Mouse (Mus musculus): ENCODE results near the gene Fbxw11.
"Not testable (repeated sequence)": the region's sequence is repeated elsewhere in the genome, so short reads cannot be mapped to it uniquely, and the experiment has no call there.

Gene Fbxw11

DNA sequence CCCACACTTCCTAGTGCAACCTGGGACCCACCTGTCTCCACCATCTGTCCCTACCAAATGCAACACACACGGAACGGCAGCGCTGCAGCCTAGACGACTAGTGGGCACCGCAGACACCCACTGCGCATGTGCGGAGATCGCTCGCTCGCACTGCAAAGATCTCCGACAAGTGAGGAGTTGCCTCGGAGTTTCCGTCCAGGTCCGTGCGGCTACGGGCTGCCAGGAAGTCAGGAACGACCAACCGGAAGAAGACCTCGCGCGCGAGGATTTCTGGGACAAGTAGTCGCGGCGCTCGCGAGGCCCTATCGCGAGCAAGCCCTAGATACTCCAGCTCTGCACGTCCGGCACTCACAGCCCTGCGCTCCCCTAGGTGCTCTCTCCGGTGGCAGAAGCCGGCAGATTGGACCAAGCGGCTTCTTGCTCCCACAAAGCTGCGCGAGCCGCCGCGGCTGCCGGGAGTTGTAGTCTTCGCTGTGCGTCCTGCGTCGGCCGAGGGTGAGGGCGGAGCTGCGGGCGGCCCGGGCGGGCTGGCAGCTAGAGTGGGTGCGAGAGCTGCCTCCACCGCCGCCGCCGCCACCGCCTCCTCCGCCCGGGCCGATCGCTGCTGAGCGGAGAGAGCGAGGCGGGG, at the start of gene Fbxw11:
Fbxw11 (plus strand) TSS at position 476 of the 628 bp plus-strand sequence.
- in situ Hi-C loops (cut with MseI, MboI), result no loop called here

DNA sequence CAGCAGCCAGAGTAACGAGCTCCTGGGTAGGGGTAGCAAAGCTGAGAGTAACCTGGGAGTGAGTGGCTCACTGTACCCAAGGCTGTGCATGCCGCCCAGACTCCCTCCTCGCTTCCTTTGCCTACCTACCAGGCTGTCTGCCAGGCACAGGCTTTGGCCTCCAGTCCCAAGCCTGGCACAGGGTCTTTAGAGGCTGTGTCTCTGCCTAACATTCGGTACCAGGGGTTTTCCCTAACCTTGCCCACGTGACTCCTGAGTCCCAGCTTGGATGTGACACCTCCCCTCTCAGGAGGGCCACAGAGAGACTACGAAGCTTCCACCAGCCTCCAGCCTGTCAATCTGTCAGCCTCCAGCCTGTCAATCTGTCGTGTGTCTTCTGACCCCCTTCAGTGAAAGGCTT, 49.4 kb upstream of the Fbxw11 start:
- in situ Hi-C loops (cut with MseI, MboI), result loop anchor here in 1 of 2 experiments (5.0 kb wide), 1 partner anchor 71 kb away; no protein-coding TSS in a partner anchor

DNA sequence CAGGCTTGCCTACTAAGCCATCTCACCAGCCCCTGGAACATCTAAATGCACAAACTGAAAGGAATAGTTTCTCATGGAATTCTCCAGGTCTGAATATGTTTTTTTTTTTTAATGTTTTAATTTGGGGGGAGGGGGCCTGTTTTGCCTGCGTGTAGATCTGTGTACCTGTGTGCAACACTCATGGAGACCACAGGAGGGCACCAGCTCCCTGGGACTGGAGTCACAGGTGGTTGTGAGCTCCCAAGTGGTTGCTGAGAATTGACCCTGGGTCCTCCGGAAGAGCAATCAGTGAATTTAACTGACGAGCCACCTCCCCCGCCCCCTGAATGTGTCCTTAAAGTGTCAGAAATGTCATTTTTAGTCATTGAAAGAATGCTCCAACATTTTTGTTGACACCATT, 48.4 kb upstream of the Fbxw11 start:
- in situ Hi-C loops (cut with MseI, MboI), result loop anchor here in 1 of 2 experiments (5.0 kb wide), 1 partner anchor 72 kb away; no protein-coding TSS in a partner anchor

DNA sequence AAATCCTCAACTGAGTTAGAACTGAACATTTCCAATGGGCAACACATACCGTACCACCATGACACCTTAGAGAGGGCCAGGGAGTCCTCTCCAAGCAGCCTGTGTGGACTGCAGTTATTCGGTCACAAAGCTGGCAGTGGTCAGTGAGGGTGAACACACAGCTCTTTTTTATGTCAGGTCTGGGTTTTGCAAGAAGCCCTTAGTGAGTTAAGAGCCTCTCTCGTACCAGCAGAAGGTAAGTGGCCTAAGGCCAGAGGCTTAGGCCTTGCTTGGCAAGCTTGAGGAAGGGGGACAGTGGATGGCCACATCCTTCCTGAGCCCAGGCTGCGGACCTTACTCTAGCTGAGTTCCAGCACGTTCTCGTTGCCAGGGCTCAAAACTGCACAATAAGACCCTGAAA, 42.2 kb upstream of the Fbxw11 start:
- in situ Hi-C loops (cut with MseI, MboI), result no loop called here

DNA sequence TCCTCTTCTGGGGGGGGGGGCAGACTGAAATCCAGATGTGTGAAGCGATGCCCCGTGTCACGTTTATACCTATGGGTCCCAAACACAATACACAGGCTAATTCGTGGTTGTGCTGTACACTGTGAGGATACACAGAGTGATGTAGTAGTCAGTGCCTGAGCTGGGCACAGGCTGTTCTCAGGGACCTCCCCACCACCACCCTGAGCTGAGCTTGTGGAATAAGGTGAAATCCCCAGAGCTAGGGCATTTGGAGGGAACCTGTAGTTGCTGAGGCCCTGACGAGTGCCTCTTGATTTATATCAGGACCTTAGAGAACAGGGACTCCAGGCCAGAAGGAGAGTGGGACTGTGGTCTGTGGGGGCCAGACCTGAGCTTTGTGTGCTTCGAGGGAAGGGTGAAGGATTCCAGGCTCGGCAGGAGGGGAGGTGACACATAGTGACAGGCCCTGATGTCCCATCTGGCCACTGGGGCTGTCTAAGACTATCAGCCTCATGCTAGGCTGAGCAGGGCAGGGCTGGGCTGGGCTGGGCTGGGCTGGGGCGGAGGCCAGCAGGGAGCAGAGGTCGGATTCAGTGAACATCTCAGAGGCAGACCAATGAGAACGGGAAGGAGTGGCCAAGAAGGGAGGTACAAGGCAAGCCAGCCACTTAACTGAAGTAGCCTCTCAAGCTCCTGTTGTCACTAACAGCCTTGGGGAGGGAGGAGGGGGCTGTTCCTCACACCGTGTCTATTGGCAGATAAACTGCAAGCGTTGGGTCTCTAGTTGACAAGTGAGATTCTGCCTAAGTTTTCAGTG, 40.8 kb upstream of the Fbxw11 start:
- in situ Hi-C loops (cut with MseI, MboI), result no loop called here

DNA sequence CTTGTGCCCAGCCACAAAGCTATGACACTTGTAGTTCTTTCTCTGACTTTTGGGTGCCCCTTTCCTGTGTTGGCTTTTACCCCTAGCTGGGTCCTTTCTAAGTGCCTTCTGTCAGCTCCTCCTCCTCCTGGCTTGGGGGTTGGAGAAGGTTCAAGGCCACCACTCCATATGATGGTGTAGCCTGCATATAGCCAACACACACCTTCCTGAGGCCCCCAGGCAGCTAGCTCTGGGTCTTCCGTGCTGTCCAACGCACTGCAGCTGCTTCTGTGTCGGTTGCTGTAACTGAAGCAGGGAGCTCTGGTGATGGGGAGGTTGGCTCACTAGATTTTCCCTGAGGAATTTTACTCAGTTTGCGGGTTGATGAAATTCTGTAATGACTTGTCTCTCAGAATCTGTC, 37.9 kb upstream of the Fbxw11 start:
- in situ Hi-C loops (cut with MseI, MboI), result no loop called here

DNA sequence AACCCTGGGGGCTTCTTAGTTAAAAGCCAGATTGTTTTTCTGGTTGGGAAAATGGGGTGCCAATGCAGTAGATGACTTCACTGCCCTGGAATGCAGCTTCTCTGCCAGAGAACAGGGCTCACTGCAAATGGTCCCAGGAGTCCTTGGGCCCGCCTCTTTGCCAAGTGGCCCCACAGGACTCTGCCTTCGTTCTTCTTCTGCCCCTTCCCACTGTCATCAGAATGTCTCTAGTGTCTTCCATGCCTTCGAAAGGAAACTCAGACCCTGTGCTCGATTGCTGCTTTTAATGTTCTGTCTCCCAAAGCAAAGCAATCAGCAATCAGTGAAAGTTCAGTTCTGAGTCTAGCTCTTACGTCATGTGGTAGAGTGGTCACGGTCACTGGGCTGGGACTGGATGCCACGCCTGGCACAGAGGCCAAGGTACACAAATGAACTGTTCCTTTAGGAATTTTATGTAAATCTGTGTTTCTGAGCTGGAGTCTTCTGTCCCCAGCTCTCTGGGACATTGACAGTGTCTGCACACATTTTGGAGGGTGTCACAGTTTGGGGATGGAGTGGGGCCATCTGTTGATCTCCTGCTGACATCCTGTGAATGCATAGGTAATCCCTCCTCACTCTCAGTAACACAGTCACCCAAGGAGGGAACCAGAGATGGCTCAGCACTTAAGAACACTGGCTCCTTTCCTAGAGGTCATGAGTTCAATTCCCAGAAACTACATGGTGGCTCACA, 37.2 kb upstream of the Fbxw11 start:
- in situ Hi-C loops (cut with MseI, MboI), result no loop called here

DNA sequence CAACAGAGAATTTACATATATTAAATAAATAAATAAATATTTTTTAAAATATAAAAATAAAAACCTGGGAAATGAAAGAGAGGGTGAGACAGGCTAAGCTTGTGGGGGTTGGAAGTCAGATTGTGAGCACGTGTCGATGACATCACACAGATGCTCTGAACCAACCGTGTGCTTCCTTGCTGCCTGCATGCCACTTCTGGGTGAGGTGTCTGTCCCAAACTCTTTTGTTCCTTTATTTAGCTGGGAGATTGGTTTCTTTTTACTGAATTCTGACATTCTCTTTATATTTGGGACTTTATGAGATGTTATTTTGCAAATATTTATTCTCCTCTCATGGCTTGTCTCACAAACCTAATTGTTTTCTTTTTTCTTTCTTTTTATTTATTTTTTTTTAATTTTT, 36.6 kb upstream of the Fbxw11 start:
- in situ Hi-C loops (cut with MseI, MboI), result no loop called here

DNA sequence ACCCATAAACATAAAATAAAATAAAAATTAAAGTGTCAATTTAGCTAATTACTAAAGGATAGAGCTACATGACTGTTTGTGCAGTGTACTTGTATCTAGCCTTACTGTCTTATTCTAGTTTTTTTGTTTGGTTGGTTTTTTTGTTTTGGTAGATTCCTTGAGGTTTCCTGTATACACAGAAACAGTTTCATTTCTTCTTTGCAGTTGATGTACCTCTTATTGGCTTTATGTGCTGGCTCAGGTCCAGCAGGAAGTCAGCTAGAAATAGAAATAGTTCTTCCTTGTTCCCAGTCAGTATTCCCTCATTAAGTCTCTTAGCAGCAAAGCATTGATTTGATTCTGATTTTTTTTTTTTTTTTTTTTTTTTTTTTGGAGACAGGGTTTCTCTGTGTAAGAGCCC, 35.2 kb upstream of the Fbxw11 start:
- in situ Hi-C loops (cut with MseI, MboI), result no loop called here

DNA sequence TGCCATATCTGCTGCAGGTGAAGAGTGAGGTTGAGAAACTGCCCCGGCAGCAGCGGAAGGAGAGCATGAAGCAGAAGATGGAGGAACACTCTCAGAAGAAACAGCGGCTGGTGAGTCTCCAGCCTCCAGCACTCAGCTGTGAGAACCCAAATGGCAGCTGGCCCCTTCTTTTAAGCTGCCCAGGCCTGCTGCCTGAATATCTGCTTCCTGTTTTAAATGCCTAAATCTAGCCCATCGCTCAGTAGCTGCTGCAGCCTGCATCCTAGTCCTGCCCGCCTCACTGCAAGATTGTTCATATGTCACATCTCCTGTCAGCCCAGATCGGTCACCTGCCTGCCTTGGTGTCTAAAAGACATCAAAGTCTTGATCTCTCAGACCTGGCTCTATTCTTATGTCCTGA, 31.9 kb upstream of the Fbxw11 start:
- in situ Hi-C loops (cut with MseI, MboI), result no loop called here

DNA sequence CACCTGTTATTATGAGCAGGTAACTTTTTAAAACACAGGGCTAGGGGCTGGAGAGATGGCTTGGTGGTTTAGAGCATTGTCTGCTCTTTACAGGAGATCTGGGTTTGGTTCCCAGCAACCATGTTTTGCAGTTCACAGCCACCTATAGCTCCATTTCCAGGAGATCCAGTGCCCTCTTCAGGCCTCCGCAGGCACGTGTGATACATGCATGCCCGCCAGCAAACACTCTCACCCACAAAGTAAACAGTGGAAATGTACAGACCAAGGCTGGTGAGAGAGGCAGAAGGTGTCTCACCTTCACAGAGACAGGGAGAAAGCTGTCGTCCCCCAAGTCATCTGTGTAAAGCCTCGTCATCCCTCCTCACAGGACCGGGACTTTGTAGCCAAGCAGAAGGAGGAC, 30.2 kb upstream of the Fbxw11 start:
- in situ Hi-C loops (cut with MseI, MboI), result no loop called here

DNA sequence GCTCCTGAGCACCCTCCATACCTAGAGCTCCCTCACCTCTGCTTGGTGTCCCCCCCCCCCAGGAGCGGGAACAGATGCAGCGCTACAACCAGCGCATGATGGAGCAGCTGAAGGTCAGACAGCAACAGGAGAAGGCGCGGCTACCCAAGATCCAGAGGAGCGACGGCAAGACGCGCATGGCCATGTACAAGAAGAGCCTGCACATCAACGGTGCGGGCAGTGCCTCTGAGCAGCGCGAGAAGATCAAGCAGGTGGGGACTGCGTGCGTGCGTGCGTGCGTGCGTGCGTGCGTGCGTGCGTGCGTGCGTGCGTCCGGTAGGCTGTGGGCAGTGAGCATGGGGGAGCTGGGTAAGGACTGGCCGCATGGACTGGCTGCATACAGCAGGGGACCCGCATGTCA, 28.1 kb upstream of the Fbxw11 start:
- in situ Hi-C loops (cut with MseI, MboI), result no loop called here

DNA sequence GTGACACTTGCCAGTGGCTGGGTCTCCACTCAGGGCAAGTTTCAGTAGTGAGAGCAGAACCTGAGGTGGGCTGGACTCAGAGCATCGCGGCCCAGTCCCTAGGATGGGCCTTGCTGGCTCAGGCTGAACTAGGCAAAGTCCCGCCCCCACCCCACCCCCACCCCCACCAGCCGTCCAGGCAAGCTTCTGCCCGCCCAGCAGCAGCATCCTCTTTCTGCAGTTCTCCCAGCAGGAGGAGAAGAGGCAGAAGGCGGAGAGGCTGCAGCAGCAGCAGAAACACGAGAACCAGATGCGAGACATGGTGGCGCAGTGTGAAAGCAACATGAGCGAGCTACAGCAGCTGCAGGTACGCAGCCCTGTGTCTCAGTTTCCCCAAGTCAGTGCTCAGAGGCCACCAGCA, 27.0 kb upstream of the Fbxw11 start:
- in situ Hi-C loops (cut with MseI, MboI), result no loop called here

DNA sequence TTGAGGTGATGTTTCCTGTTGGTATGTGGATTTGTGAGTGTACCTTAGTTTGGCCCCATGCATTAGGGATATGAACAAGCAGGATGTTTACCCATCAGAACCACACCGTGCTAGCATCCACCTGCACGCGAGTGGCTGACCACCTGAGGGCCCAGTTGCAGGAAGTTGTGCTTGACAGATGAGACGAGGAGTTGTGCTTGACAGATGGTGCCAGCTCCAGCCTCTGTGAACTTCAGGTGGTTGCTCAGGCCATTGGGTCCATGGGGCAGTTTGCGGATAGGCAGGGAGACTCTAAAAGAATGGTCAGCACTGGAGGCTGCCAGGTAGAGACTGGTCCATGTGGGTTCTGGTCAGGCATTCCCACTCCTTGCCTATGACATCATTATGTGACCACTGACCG, 26.4 kb upstream of the Fbxw11 start:
- in situ Hi-C loops (cut with MseI, MboI), result no loop called here

DNA sequence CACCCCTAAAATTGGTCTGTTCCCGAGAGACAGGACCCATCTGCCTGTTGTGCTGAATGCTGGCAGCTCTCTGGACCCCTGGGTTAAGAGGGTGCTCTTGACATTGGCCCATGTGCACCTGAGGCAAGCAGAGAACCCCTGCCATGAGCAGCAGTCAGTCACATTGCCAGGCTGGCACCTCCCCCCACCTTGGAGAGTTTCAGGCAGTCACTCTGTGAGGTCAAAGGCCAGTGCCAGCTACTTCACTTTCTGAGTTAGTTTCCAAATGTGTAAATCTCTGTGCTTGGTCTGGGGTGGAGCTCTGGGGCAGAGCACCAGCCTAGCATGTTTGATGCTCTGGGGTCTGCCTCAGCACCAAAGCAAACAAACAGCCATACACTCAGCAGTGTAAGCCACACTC, 24.5 kb upstream of the Fbxw11 start:
- in situ Hi-C loops (cut with MseI, MboI), result no loop called here

DNA sequence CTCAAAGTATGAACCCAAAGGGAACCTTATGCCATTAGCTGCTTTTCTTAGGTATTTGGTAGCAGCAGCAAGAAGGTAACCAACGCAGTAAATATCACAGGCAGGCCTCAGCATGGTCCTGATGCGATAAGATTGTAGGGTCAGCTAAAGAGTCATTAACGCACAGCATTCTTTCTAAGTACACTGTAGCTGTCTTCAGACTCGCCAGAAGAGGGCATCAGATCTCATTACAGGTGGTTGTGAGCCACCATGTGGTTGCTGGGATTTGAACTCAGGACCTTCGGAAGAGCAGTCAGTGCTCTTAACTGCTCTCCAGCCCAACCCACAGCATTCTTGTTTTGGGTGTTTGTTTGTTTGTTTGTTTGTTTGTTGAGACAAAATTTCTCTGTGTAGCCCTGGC, 23.9 kb upstream of the Fbxw11 start:
- in situ Hi-C loops (cut with MseI, MboI), result not testable (repeated sequence)

DNA sequence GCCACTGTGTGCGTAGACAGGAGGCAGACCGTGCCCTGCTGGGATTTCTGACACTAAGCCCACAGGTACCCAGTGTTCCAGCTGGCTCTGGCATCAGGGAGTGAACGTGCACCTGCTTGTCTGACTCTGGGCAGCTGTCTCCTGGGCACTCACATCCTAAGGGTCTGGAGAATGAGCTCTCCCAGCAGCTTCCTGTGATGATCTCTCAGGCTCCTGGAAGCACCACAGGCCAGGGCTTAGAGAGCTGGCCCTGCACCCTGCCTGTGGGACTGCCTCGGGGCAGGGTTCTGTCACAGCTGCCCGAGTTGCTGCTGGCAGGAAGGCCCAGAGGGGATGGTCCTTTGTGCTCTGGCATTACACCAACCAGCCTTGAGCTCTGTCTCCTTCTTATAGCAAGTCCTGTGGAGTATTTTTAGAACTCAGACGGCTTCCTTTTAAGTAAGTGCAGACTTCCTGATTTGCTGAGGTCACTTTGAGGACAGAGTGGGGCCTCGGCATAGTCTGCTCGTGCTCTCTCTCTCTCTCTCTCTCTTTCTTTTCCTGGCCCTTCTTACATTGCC, 23.2 kb upstream of the Fbxw11 start:
- in situ Hi-C loops (cut with MseI, MboI), result no loop called here

DNA sequence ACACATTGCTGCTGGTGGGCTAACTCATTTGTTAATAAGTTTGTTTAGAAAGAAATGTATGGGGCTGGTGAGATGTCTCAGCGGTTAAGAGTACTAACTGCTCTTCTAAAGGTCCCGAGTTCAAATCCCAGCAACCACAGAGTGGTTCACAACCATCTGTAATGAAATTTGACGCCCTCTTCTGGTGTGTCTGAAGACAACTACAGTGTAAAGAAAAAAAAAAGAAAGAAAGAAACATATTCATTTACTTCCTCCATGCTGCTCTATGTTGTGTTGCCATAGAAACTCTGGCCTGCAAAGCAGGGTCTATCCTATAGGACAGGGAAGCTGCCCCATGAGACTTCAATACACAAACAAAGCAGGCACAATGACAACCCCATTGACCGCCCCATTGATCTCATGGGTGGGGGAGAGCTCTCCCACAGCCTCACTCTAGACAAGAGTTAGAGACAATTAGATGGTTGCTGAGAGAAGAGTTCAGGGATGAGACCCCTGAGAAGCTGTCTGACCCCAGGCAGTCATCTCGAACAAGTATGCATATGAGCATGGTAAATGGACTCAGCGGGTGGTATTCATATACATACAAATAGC, 22.6 kb upstream of the Fbxw11 start:
- in situ Hi-C loops (cut with MseI, MboI), result no loop called here

DNA sequence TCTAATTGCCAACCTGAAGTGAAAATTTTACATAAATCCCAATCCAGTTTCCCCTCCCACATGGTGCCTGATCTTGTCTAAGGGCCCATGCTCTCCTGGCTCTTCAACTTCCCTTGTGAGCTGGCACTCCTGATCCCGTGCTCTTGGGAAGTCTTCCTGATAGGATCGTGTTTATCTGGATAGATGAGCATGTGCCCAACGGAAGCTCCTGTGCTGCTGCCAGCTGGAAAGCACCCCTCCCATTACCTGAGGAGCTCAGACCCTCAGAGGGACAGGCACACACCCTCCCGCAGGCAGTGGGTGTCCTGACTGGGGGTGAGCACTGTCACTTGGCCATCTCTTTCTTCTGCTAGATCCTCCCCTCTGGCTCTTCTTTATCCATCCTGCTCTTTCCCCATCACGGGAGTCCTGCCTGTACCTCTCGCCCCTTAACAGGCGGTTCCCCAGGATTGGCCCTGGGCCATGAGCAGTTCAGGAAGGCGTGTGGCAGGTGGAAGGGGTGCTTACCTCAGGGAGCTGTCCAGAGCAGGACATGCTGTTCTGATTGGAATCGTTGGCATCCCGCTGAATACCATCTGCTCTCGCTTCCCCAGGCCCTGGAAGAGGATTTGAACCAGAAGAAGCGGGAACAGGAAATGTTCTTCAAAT, 20.6 kb upstream of the Fbxw11 start:
- in situ Hi-C loops (cut with MseI, MboI), result no loop called here

DNA sequence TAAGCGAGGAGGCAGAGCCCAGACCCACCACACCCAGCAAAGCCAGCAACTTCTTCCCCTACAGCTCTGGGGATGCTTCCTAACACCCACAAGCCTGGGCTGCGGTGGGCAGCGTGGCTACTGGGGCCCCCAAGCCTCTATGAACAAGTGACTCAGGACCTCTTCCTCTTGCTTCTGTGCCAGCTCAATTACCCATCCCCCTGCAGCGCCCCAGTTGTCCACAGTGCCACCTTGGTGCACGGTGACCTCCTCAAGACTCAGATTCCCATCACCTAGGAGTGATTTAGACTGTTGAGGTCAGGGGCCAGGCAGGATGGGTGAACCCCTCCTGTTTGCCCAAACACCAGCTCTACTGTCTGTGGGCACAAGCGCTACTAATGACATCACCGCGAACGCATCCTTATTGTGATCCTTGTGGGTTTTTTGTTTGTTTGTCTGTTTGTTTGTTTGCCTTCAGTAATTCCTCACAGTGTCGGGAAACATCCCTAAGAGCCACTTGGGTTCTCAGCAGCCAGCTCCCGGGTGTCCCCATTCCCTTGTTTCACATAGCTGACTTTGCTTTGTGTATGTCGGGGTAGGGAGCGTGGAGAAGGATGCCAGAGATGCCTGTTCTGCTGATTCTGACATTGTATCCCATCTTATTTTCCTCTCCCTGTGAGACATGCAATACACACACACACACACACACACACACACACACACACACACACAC, 19.9 kb upstream of the Fbxw11 start:
- in situ Hi-C loops (cut with MseI, MboI), result no loop called here

DNA sequence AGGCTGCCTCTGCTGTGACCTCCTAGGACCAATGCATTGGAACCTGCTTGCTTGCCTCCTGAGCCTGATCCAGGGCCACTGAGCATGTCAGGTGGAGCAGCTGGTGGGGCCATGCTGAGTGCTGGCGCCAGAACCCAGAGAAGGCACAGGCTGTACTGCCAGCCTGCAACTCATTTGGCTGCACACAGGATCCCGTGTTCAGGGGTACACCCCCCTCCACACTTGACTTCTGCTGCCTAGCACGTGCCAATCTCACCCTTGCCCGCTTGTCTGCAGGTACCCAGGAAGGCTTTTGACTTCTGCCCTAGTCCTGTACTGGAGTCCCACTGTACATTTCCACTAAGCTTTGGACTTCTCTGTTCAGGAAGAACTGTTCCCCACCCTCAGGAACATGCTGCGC, 19.3 kb upstream of the Fbxw11 start:
- in situ Hi-C loops (cut with MseI, MboI), result no loop called here
